Mouse (Mus musculus): Measurements from ENCODE around the gene Cdc42ep1.
"Not testable (repeated sequence)": the region's sequence is repeated elsewhere in the genome, so short reads cannot be mapped to it uniquely, and the experiment has no call there.

The Cdc42ep1 gene

GRCm38 (mm10) chr15:78829636-78830035 lies 12.8 kb upstream of the Cdc42ep1 start:
- DNase-seq (ENCODE audit: low read depth, low spot score): no peak

GRCm38 (mm10) chr15:78830742-78831719 lies 11.4 kb upstream of the Cdc42ep1 start:
- DNase-seq (ENCODE audit: low read depth, low spot score): no peak

- DNase-seq (ENCODE audit: low read depth, low spot score): no peak
These were observed 10.4 kb upstream of the Cdc42ep1 start for GRCm38 (mm10) chr15:78831720-78832657.

GRCm38 (mm10) chr15:78832701-78833123 lies 9.7 kb upstream of the Cdc42ep1 start:
- no peak for DNase-seq (ENCODE audit: low read depth, low spot score)

- peak; percentile 58 for DNase-seq (ENCODE audit: low read depth, low spot score)
These were observed 8.8 kb upstream of the Cdc42ep1 start for GRCm38 (mm10) chr15:78833582-78833981.

- DNase-seq (ENCODE audit: low read depth, low spot score): no peak
These were observed 8.0 kb upstream of the Cdc42ep1 start for GRCm38 (mm10) chr15:78834233-78835005.

- no peak for DNase-seq (ENCODE audit: low read depth, low spot score)
These were observed 7.0 kb upstream of the Cdc42ep1 start for GRCm38 (mm10) chr15:78835200-78836085.

GRCm38 (mm10) chr15:78836086-78836621 lies 6.3 kb upstream of the Cdc42ep1 start:
- DNase-seq (ENCODE audit: low read depth, low spot score): no peak

- no peak for DNase-seq (ENCODE audit: low read depth, low spot score)
These were observed 2.7 kb upstream of the Cdc42ep1 start for GRCm38 (mm10) chr15:78839744-78840143.

GRCm38 (mm10) chr15:78840241-78840640 lies 2.2 kb upstream of the Cdc42ep1 start:
- DNase-seq (ENCODE audit: low read depth, low spot score): no peak

- DNase-seq (ENCODE audit: low read depth, low spot score): no peak
These were observed 1.7 kb upstream of the Cdc42ep1 start for GRCm38 (mm10) chr15:78840751-78841150.

- DNase-seq (ENCODE audit: low read depth, low spot score): no peak
These were observed 1.1 kb upstream of the Cdc42ep1 start for GRCm38 (mm10) chr15:78841161-78841790.

- DNase-seq (ENCODE audit: low read depth, low spot score): no peak
These were observed 1.4 kb downstream of the Cdc42ep1 start for GRCm38 (mm10) chr15:78843581-78844469.

- peak; percentile 91 for DNase-seq (ENCODE audit: low read depth, low spot score)
These were observed 2.4 kb downstream of the Cdc42ep1 start for GRCm38 (mm10) chr15:78844791-78845190.

- DNase-seq (ENCODE audit: low read depth, low spot score): peak; percentile 75
These were observed 2.9 kb downstream of the Cdc42ep1 start for GRCm38 (mm10) chr15:78845321-78845720.

GRCm38 (mm10) chr15:78845867-78846266 lies 3.4 kb downstream of the Cdc42ep1 start:
- DNase-seq (ENCODE audit: low read depth, low spot score): no peak

- no peak for DNase-seq (ENCODE audit: low read depth, low spot score)
These were observed 3.9 kb downstream of the Cdc42ep1 start for GRCm38 (mm10) chr15:78846352-78846751.

GRCm38 (mm10) chr15:78846805-78847204 lies 4.4 kb downstream of the Cdc42ep1 start:
- DNase-seq (ENCODE audit: low read depth, low spot score): not testable (repeated sequence)

All from R1 (cell line).